Mouse (Mus musculus): ENCODE data around the gene Thada. TPM values are rescaled to one million over a fixed set of nuclear protein-coding genes. Genes with fewer than 3 reads are reported as not detected.

The Thada gene
- polyA plus RNA-seq, 2 experiments, result 9.1 to 9.7 TPM

GRCm38 (mm10) chr17:84185581-84186450, 280.2 kb downstream of the Thada start:
- DNase-seq (ENCODE audit: low spot score), result peak; percentile 51
- no peak for TF ChIP-seq POLR2A (IDR thresholded peaks at IDR 0.05; ENCODE audit: borderline replicate concordance, extremely low read depth, insufficient read depth, insufficient read length)
- H3K27me3 ChIP-seq (ENCODE audit: control insufficient read depth, insufficient read depth, low read length), result no peaks in the 10 kb centered on the region
- H3K4me2 ChIP-seq (replicated peaks; ENCODE audit: low read depth, low read length, severe bottlenecking), result peak overlapping the region; percentile 49
- H3K9me3 ChIP-seq (ENCODE audit: control insufficient read depth, low read length), result no peaks in the 10 kb centered on the region
- H3K4me3 ChIP-seq (replicated peaks; ENCODE audit: low read length), result peak overlapping the region; percentile 92
- H3K27ac ChIP-seq (replicated peaks; ENCODE audit: low read depth, low read length), result peak overlapping the region; percentile 97
- peaks cover 40% of the 10 kb centered on the region for H3K4me1 ChIP-seq (ENCODE audit: control insufficient read depth, insufficient read depth, low read length)
- 6% methylated on average over 62 of the region's 108 CpGs for WGBS
- no peak for ATAC-seq (ENCODE audit: low FRiP score, low read depth)
- H3K36me3 ChIP-seq (ENCODE audit: control insufficient read depth, insufficient read depth, low read length), result peaks cover 29% of the 10 kb centered on the region
- peak overlapping the region; percentile 99 for H3K9ac ChIP-seq (ENCODE audit: low read depth, low read length, severe bottlenecking)

- Histone ChIP-seq H3K9me3 (ENCODE audit: control insufficient read depth, low read length) (no peaks in the 10 kb centered on the region), H3K4me2 (replicated peaks; ENCODE audit: low read depth, low read length, severe bottlenecking) (peak overlapping the region; percentile 49), H3K4me1 (ENCODE audit: control insufficient read depth, insufficient read depth, low read length) (peaks cover 48% of the 10 kb centered on the region), H3K4me3 (replicated peaks; ENCODE audit: low read length) (peak overlapping the region; percentile 92), H3K27me3 (ENCODE audit: control insufficient read depth, insufficient read depth, low read length) (no peaks in the 10 kb centered on the region), H3K27ac (replicated peaks; ENCODE audit: low read depth, low read length) (peak overlapping the region; percentile 97), H3K9ac (ENCODE audit: low read depth, low read length, severe bottlenecking) (peak overlapping the region; percentile 99), H3K36me3 (ENCODE audit: control insufficient read depth, insufficient read depth, low read length) (peaks cover 29% of the 10 kb centered on the region)
- DNase-seq (ENCODE audit: low spot score) (peak; percentile 40), ATAC-seq (ENCODE audit: low FRiP score, low read depth) (no peak)
- TF ChIP-seq POLR2A (IDR thresholded peaks at IDR 0.05; ENCODE audit: borderline replicate concordance, extremely low read depth, insufficient read depth, insufficient read length), result no peak
- 0% methylated on average over 7 of the region's 7 CpGs for WGBS
Observed at GRCm38 (mm10) chr17:84185011-84185411, 281.0 kb downstream of the Thada start.

GRCm38 (mm10) chr17:84183291-84183781, 282.7 kb downstream of the Thada start:
- Histone ChIP-seq H3K36me3 (ENCODE audit: control insufficient read depth, insufficient read depth, low read length) (peaks cover 29% of the 10 kb centered on the region), H3K27ac (replicated peaks; ENCODE audit: low read depth, low read length) (peak overlapping the region; percentile 84), H3K4me2 (replicated peaks; ENCODE audit: low read depth, low read length, severe bottlenecking) (peak overlapping the region; percentile 82), H3K4me3 (replicated peaks; ENCODE audit: low read length) (peak overlapping the region; percentile 39), H3K9me3 (ENCODE audit: control insufficient read depth, low read length) (no peaks in the 10 kb centered on the region), H3K27me3 (ENCODE audit: control insufficient read depth, insufficient read depth, low read length) (no peaks in the 10 kb centered on the region), H3K4me1 (ENCODE audit: control insufficient read depth, insufficient read depth, low read length) (peaks cover 44% of the 10 kb centered on the region), H3K9ac (ENCODE audit: low read depth, low read length, severe bottlenecking) (peak overlapping the region; percentile 59)
- ATAC-seq (ENCODE audit: low FRiP score, low read depth) (no peak), DNase-seq (ENCODE audit: low spot score) (peak; percentile 75)
- TF ChIP-seq POLR2A (IDR thresholded peaks at IDR 0.05; ENCODE audit: borderline replicate concordance, extremely low read depth, insufficient read depth, insufficient read length), result no peak
- WGBS, result under 1% methylated on average over 12 of the region's 12 CpGs

- Histone ChIP-seq H3K9me3 (ENCODE audit: control insufficient read depth, low read length) (no peaks in the 10 kb centered on the region), H3K9ac (ENCODE audit: low read depth, low read length, severe bottlenecking) (peak overlapping the region; percentile 59), H3K4me3 (replicated peaks; ENCODE audit: low read length) (peak overlapping the region; percentile 39), H3K27ac (replicated peaks; ENCODE audit: low read depth, low read length) (peak overlapping the region; percentile 84), H3K27me3 (ENCODE audit: control insufficient read depth, insufficient read depth, low read length) (no peaks in the 10 kb centered on the region), H3K4me1 (ENCODE audit: control insufficient read depth, insufficient read depth, low read length) (peaks cover 44% of the 10 kb centered on the region), H3K36me3 (ENCODE audit: control insufficient read depth, insufficient read depth, low read length) (peaks cover 29% of the 10 kb centered on the region), H3K4me2 (replicated peaks; ENCODE audit: low read depth, low read length, severe bottlenecking) (peak overlapping the region; percentile 82)
- ATAC-seq (ENCODE audit: low FRiP score, low read depth) (peak; percentile 11; the same call in 1 of the 2 replicates), DNase-seq (ENCODE audit: low spot score) (peak; percentile 64)
- 14% methylated on average over 16 of the region's 16 CpGs for WGBS
- TF ChIP-seq POLR2A (IDR thresholded peaks at IDR 0.05; ENCODE audit: borderline replicate concordance, extremely low read depth, insufficient read depth, insufficient read length), result no peak
Observed at GRCm38 (mm10) chr17:84182311-84183271, 283.4 kb downstream of the Thada start.
